Mouse (Mus musculus) embryonic facial prominence, embryonic 13.5 days (tissue): ENCODE measurements at regions not wholly inside any gene's neighbourhood (a gene's known extent, or its start where the extent isn't known, plus 50 kb on each side); places are given as distances from the start of the nearest gene placed in this dataset.

ENCODE experiments used
- ATAC-seq: fragments of 200-750 bp; cut with Nextera tagmentation; 2 replicates; pipeline ENCODE4 v1.8.0; 2017; ENCODE audit warnings: low read depth; ENCODE audit not compliant: insufficient number of reproducible peaks, insufficient read depth, low FRiP score, low TSS enrichment
- H3K27ac ChIP-seq: fragments of 300-500 bp; sonication (generic); 2 replicates; pipeline ENCODE4 v1.5.1; 2015; ENCODE audit warnings: moderate library complexity, mild to moderate bottlenecking, inconsistent platforms
- H3K27me3 ChIP-seq: fragments of 300-500 bp; sonication (generic); 2 replicates; pipeline ENCODE4 v1.6.1; 2015; ENCODE audit warnings: mild to moderate bottlenecking, inconsistent platforms
- H3K36me3 ChIP-seq: fragments of 300-500 bp; sonication (generic); 2 replicates; pipeline ENCODE4 v1.6.1; 2015; ENCODE audit warnings: mild to moderate bottlenecking, inconsistent platforms
- H3K4me1 ChIP-seq: fragments of 300-500 bp; sonication (generic); 2 replicates; pipeline ENCODE4 v1.6.1; 2015; ENCODE audit warnings: inconsistent platforms
- H3K4me2 ChIP-seq: fragments of 300-500 bp; sonication (generic); 2 replicates; pipeline ENCODE4 v1.6.1; 2015; ENCODE audit warnings: moderate library complexity, mild to moderate bottlenecking, inconsistent platforms
- H3K4me3 ChIP-seq: fragments of 300-500 bp; sonication (generic); 2 replicates; pipeline ENCODE4 v1.5.1; 2015; ENCODE audit warnings: mild to moderate bottlenecking, inconsistent platforms
- H3K9ac ChIP-seq: fragments of 300-500 bp; sonication (generic); 2 replicates; pipeline ENCODE4 v1.6.1; 2015; ENCODE audit warnings: mild to moderate bottlenecking, inconsistent platforms
- H3K9me3 ChIP-seq: fragments of 300-500 bp; sonication (generic); 2 replicates; pipeline ENCODE4 v1.6.1; 2016; ENCODE audit warnings: inconsistent platforms
- whole genome bisulfite sequencing: fragments of 180-500 bp; shearing (Covaris S2); methylation state at CpG from one replicate; pipeline ENCODE4 v1.1.7; 2015; ENCODE audit warnings: mixed read lengths; 5-methylcytosine and 5-hydroxymethylcytosine counted together

GRCm38 (mm10) chr4:12620059-12620755 lies 448.4 kb upstream of the Fam92a start:
- WGBS, result 35% methylated on average over 4 of the region's 4 CpGs

GRCm38 (mm10) chr4:12616665-12617064 lies 444.9 kb upstream of the Fam92a start:
- no peak overlapping the region for H3K4me3 ChIP-seq
- no peaks in the 10 kb centered on the region for H3K27me3 ChIP-seq
- ATAC-seq, result no peak
- H3K36me3 ChIP-seq, result no peaks in the 10 kb centered on the region
- 84% methylated on average over 5 of the region's 5 CpGs for WGBS
- H3K4me2 ChIP-seq, result no peak overlapping the region
- H3K4me1 ChIP-seq, result no peaks in the 10 kb centered on the region
- H3K9me3 ChIP-seq, result no peaks in the 10 kb centered on the region
- H3K9ac ChIP-seq, result no peak overlapping the region
- no peak overlapping the region for H3K27ac ChIP-seq

More at GRCm38 (mm10) chr4:12620059-12620755, 448.4 kb upstream of the Fam92a start:
- H3K9ac ChIP-seq, result no peak overlapping the region
- no peak overlapping the region for H3K4me2 ChIP-seq
- no peak overlapping the region for H3K4me3 ChIP-seq
- no peaks in the 10 kb centered on the region for H3K27me3 ChIP-seq
- H3K36me3 ChIP-seq, result no peaks in the 10 kb centered on the region
- no peaks in the 10 kb centered on the region for H3K9me3 ChIP-seq
- no peaks in the 10 kb centered on the region for H3K4me1 ChIP-seq
- no peak for ATAC-seq
- H3K27ac ChIP-seq, result no peak overlapping the region

GRCm38 (mm10) chr4:12611511-12611910 lies 439.7 kb upstream of the Fam92a start:
- no peaks in the 10 kb centered on the region for H3K36me3 ChIP-seq
- no peak for ATAC-seq
- no peak overlapping the region for H3K9ac ChIP-seq
- H3K4me1 ChIP-seq, result no peaks in the 10 kb centered on the region
- H3K27me3 ChIP-seq, result no peaks in the 10 kb centered on the region
- 49% methylated on average over 5 of the region's 5 CpGs for WGBS
- H3K4me2 ChIP-seq, result no peak overlapping the region
- H3K27ac ChIP-seq, result no peak overlapping the region
- H3K9me3 ChIP-seq, result no peaks in the 10 kb centered on the region
- H3K4me3 ChIP-seq, result no peak overlapping the region

GRCm38 (mm10) chr4:12601165-12601919 lies 429.5 kb upstream of the Fam92a start:
- 74% methylated on average over 15 of the region's 15 CpGs for WGBS
- ATAC-seq, result no peak
- Histone ChIP-seq H3K9ac (no peak overlapping the region), H3K4me1 (peaks cover 20% of the 10 kb centered on the region), H3K4me3 (no peak overlapping the region), H3K9me3 (no peaks in the 10 kb centered on the region), H3K36me3 (no peaks in the 10 kb centered on the region), H3K27ac (no peak overlapping the region), H3K27me3 (no peaks in the 10 kb centered on the region), H3K4me2 (no peak overlapping the region)

- Histone ChIP-seq H3K4me3 (0 out of 2 replicates have a peak overlapping the region, but pooled peaks have one; percentile 8), H3K4me2 (peak overlapping the region; percentile 53), H3K36me3 (no peaks in the 10 kb centered on the region), H3K4me1 (peaks cover 41% of the 10 kb centered on the region), H3K9ac (no peak overlapping the region), H3K9me3 (no peaks in the 10 kb centered on the region), H3K27ac (peak overlapping the region; percentile 68; the same call in 1 of the 2 replicates), H3K27me3 (no peaks in the 10 kb centered on the region)
- WGBS, result 22% methylated on average over 10 of the region's 10 CpGs
- ATAC-seq, result peak; percentile 59
Measured at GRCm38 (mm10) chr4:12595801-12596515, 424.1 kb upstream of the Fam92a start.

- Histone ChIP-seq H3K27ac (no peak overlapping the region), H3K4me2 (no peak overlapping the region), H3K36me3 (no peaks in the 10 kb centered on the region), H3K27me3 (no peaks in the 10 kb centered on the region), H3K4me3 (no peak overlapping the region), H3K9me3 (no peaks in the 10 kb centered on the region), H3K4me1 (peaks cover 36% of the 10 kb centered on the region), H3K9ac (no peak overlapping the region)
- ATAC-seq, result no peak
- 27% methylated on average over 3 of the region's 3 CpGs for WGBS
Measured at GRCm38 (mm10) chr4:12592973-12593372, 421.2 kb upstream of the Fam92a start.

- no peaks in the 10 kb centered on the region for H3K4me1 ChIP-seq
- no peak overlapping the region for H3K9ac ChIP-seq
- no peaks in the 10 kb centered on the region for H3K27me3 ChIP-seq
- no peak overlapping the region for H3K4me2 ChIP-seq
- H3K4me3 ChIP-seq, result no peak overlapping the region
- 73% methylated on average over 4 of the region's 4 CpGs for WGBS
- H3K9me3 ChIP-seq, result no peaks in the 10 kb centered on the region
- no peak for ATAC-seq
- no peak overlapping the region for H3K27ac ChIP-seq
- no peaks in the 10 kb centered on the region for H3K36me3 ChIP-seq
Measured at GRCm38 (mm10) chr4:12578102-12578501, 406.3 kb upstream of the Fam92a start.

- Histone ChIP-seq H3K4me3 (no peak overlapping the region), H3K9ac (no peak overlapping the region), H3K27me3 (no peaks in the 10 kb centered on the region), H3K9me3 (no peaks in the 10 kb centered on the region), H3K27ac (no peak overlapping the region), H3K4me2 (no peak overlapping the region), H3K4me1 (no peaks in the 10 kb centered on the region), H3K36me3 (no peaks in the 10 kb centered on the region)
- no peak for ATAC-seq
Measured at GRCm38 (mm10) chr4:12571881-12572280, 400.1 kb upstream of the Fam92a start.

GRCm38 (mm10) chr4:12570689-12571088 lies 398.9 kb upstream of the Fam92a start:
- Histone ChIP-seq H3K4me2 (no peak overlapping the region), H3K4me3 (no peak overlapping the region), H3K9ac (no peak overlapping the region), H3K36me3 (no peaks in the 10 kb centered on the region), H3K4me1 (no peaks in the 10 kb centered on the region), H3K27me3 (no peaks in the 10 kb centered on the region), H3K27ac (no peak overlapping the region), H3K9me3 (no peaks in the 10 kb centered on the region)
- 79% methylated on average over 7 of the region's 7 CpGs for WGBS
- ATAC-seq, result no peak

- Histone ChIP-seq H3K4me1 (no peaks in the 10 kb centered on the region), H3K36me3 (no peaks in the 10 kb centered on the region), H3K27ac (no peak overlapping the region), H3K9me3 (no peaks in the 10 kb centered on the region), H3K9ac (no peak overlapping the region), H3K4me2 (no peak overlapping the region), H3K27me3 (no peaks in the 10 kb centered on the region), H3K4me3 (no peak overlapping the region)
- 27% methylated on average over 5 of the region's 5 CpGs for WGBS
- ATAC-seq, result no peak
Measured at GRCm38 (mm10) chr4:12567643-12568042, 395.8 kb upstream of the Fam92a start.

- H3K27ac ChIP-seq, result no peak overlapping the region
- H3K36me3 ChIP-seq, result no peaks in the 10 kb centered on the region
- 81% methylated on average over 1 of the region's 1 CpGs for WGBS
- no peaks in the 10 kb centered on the region for H3K27me3 ChIP-seq
- H3K4me1 ChIP-seq, result no peaks in the 10 kb centered on the region
- H3K4me3 ChIP-seq, result no peak overlapping the region
- ATAC-seq, result no peak
- no peak overlapping the region for H3K9ac ChIP-seq
- no peaks in the 10 kb centered on the region for H3K9me3 ChIP-seq
- no peak overlapping the region for H3K4me2 ChIP-seq
Measured at GRCm38 (mm10) chr4:12563016-12563415, 391.2 kb upstream of the Fam92a start.
